Comparison of ENCODE assay signal across 13 mouse cellular contexts in genomic region chr7:135054664-135055063, GRCm38 (mm10).
A peak's percentile ranks its signal among the peaks of the same experiment; 100 is the strongest.
DNase-seq lines count a peak whose midpoint lies in the region; ATAC-seq and TF ChIP-seq lines count a peak whose summit lies in the region.
"Had no signal": no experiment of that assay in that cellular context is flagged by ENCODE, and none has a peak within 500 bp of the region (broad histone marks: within the 10 kb centered on the region; RNA-seq: fewer than 3 reads in every experiment).

No protein-coding gene starts in this region.

- H3K36me3 ChIP-seq in hindbrain, postnatal 0 days (ENCODE audit: insufficient read depth, low read length), result no peaks in the 10 kb centered on the region
- no peaks in the 10 kb centered on the region for H3K36me3 ChIP-seq in hindbrain, embryonic 13.5 days
- no peaks in the 10 kb centered on the region for H3K36me3 ChIP-seq in lung, postnatal 0 days (ENCODE audit: insufficient read depth, low read length)
- H3K36me3 ChIP-seq: hindbrain, embryonic 10.5 days; midbrain, embryonic 13.5 days had no signal

- no peak overlapping the region for H3K4me3 ChIP-seq in hindbrain, postnatal 0 days (ENCODE audit: low read length)
- no peak overlapping the region for H3K4me3 ChIP-seq in hindbrain, embryonic 13.5 days
- H3K4me3 ChIP-seq in lung, postnatal 0 days (ENCODE audit: low read depth, low read length), result no peak overlapping the region
- no peak overlapping the region for H3K4me3 ChIP-seq in lung, adult 2 months (replicated peaks; ENCODE audit: extremely low read depth, low read depth, low read length)
- H3K4me3 ChIP-seq: erythroblast, embryonic 14.5 days; hindbrain, embryonic 10.5 days; midbrain, embryonic 13.5 days had no signal

- H3K9me3 ChIP-seq in hindbrain, postnatal 0 days (ENCODE audit: low read length), result no peaks in the 10 kb centered on the region
- H3K9me3 ChIP-seq in hindbrain, embryonic 13.5 days, result no peaks in the 10 kb centered on the region
- H3K9me3 ChIP-seq in lung, postnatal 0 days (ENCODE audit: low read length), result 0 out of 2 replicates have a peak, but pooled peaks cover 5% of the 10 kb centered on the region
- H3K9me3 ChIP-seq: hindbrain, embryonic 10.5 days; midbrain, embryonic 13.5 days had no signal

- no peak overlapping the region for H3K27ac ChIP-seq in hindbrain, postnatal 0 days
- H3K27ac ChIP-seq in hindbrain, embryonic 13.5 days, result no peak overlapping the region
- no peak overlapping the region for H3K27ac ChIP-seq in lung, postnatal 0 days (ENCODE audit: low read length)
- H3K27ac ChIP-seq: hindbrain, embryonic 10.5 days; midbrain, embryonic 13.5 days had no signal

- ATAC-seq in hindbrain, postnatal 0 days, result no peak
- ATAC-seq in hindbrain, embryonic 13.5 days (ENCODE audit: low FRiP score), result no peak
- ATAC-seq in lung, postnatal 0 days, result peak; percentile 75
- ATAC-seq: liver, postnatal 0 days; midbrain, embryonic 13.5 days had no signal

- peak; percentile 71; the same call in 1 of the 2 replicates for TF ChIP-seq EP300 in lung, postnatal 0 days (IDR thresholded peaks at IDR 0.05)

- H3K9ac ChIP-seq in hindbrain, postnatal 0 days (replicated peaks; ENCODE audit: low read length), result no peak overlapping the region
- no peak overlapping the region for H3K9ac ChIP-seq in hindbrain, embryonic 13.5 days
- H3K9ac ChIP-seq in lung, postnatal 0 days (replicated peaks; ENCODE audit: low read depth), result no peak overlapping the region
- H3K9ac ChIP-seq: liver, postnatal 0 days; midbrain, embryonic 13.5 days had no signal

- 71% methylated on average over 7 of the region's 7 CpGs for WGBS in hindbrain, postnatal 0 days
- WGBS in hindbrain, embryonic 13.5 days, result 84% methylated on average over 7 of the region's 7 CpGs
- 66% methylated on average over 7 of the region's 7 CpGs for WGBS in lung, postnatal 0 days
- 55% methylated on average over 7 of the region's 7 CpGs for WGBS in lung, adult 2 months

- no peak for TF ChIP-seq POLR2A in lung, adult 2 months (IDR thresholded peaks at IDR 0.05; ENCODE audit: borderline replicate concordance, extremely low read depth, low read depth, low read length)

- peak; percentile 55 to 71 for DNase-seq in adrenal gland, adult (ENCODE audit: inconsistent age in 2 of 2, low spot score in 1 of 2)
- DNase-seq in adrenal gland, adult 18-20 months (ENCODE audit: low spot score in 2 of 2), result no peak
- DNase-seq in hindbrain, postnatal 0 days (ENCODE audit: low spot score), result peak; percentile 31
- peak; percentile 22 for DNase-seq in lung, postnatal 0 days (ENCODE audit: low spot score)
- no peak for DNase-seq in lung, adult 2 months
- no peak for DNase-seq in thymus, postnatal 25 days
- no peak for DNase-seq in c-Kit-positive CD71-positive TER-119-positive erythroid progenitor cells, embryonic 14.5 days (ENCODE audit: low spot score)
- DNase-seq: kidney, adult 18-20 months; liver, postnatal 0 days had no signal

- TF ChIP-seq CTCF in hindbrain, postnatal 0 days (IDR thresholded peaks at IDR 0.05; ENCODE audit: low read depth), result no peak
- TF ChIP-seq CTCF in lung, postnatal 0 days (IDR thresholded peaks at IDR 0.05), result no peak
- TF ChIP-seq CTCF in lung, adult 2 months (IDR thresholded peaks at IDR 0.05; ENCODE audit: insufficient read depth, low read length), result no peak

- no peak overlapping the region for H3K4me2 ChIP-seq in hindbrain, postnatal 0 days (ENCODE audit: low read depth, low read length)
- no peak overlapping the region for H3K4me2 ChIP-seq in hindbrain, embryonic 13.5 days
- H3K4me2 ChIP-seq in lung, postnatal 0 days (replicated peaks; ENCODE audit: low read depth, low read length), result no peak overlapping the region
- H3K4me2 ChIP-seq: midbrain, embryonic 13.5 days had no signal

- H3K4me1 ChIP-seq in hindbrain, postnatal 0 days (ENCODE audit: insufficient read depth, low read length), result no peaks in the 10 kb centered on the region; the same call in 1 of the 2 replicates
- peaks cover 6% of the 10 kb centered on the region; the same call in 1 of the 2 replicates for H3K4me1 ChIP-seq in hindbrain, embryonic 13.5 days (replicated peaks)
- H3K4me1 ChIP-seq in lung, postnatal 0 days (ENCODE audit: insufficient read depth, low read depth, low read length), result no peaks in the 10 kb centered on the region
- H3K4me1 ChIP-seq in lung, adult 2 months (ENCODE audit: control insufficient read depth, insufficient read depth, low read length), result peaks cover 2% of the 10 kb centered on the region; the same call in 1 of the 2 replicates
- H3K4me1 ChIP-seq: hindbrain, embryonic 10.5 days; midbrain, embryonic 13.5 days had no signal

- H3K27me3 ChIP-seq in hindbrain, postnatal 0 days (ENCODE audit: insufficient read depth, low read length), result no peaks in the 10 kb centered on the region
- no peaks in the 10 kb centered on the region for H3K27me3 ChIP-seq in hindbrain, embryonic 13.5 days
- H3K27me3 ChIP-seq in lung, postnatal 0 days (replicated peaks; ENCODE audit: insufficient read depth, low read length), result no peaks in the 10 kb centered on the region
- H3K27me3 ChIP-seq: midbrain, embryonic 13.5 days had no signal

Comparison
In these comparisons a context has a peak if more than half of its experiments do, and no peak if none do; other contexts are left out.
1. DNase-seq: peak in adrenal gland, adult (2 of 2), hindbrain, postnatal 0 days (single experiment) and lung, postnatal 0 days (single experiment); none in adrenal gland, adult 18-20 months (0 of 2), lung, adult 2 months (single experiment), thymus, postnatal 25 days (single experiment) and c-Kit-positive CD71-positive TER-119-positive erythroid progenitor cells, embryonic 14.5 days (single experiment).